Mouse (Mus musculus) layer of hippocampus, adult 9-11 months (tissue): ENCODE results near the gene Elp5.

Experiments
- DNase-seq: peaks from one replicate; pipeline ENCODE4 v3.0.0; 2022

Elp5 gene

DNA sequence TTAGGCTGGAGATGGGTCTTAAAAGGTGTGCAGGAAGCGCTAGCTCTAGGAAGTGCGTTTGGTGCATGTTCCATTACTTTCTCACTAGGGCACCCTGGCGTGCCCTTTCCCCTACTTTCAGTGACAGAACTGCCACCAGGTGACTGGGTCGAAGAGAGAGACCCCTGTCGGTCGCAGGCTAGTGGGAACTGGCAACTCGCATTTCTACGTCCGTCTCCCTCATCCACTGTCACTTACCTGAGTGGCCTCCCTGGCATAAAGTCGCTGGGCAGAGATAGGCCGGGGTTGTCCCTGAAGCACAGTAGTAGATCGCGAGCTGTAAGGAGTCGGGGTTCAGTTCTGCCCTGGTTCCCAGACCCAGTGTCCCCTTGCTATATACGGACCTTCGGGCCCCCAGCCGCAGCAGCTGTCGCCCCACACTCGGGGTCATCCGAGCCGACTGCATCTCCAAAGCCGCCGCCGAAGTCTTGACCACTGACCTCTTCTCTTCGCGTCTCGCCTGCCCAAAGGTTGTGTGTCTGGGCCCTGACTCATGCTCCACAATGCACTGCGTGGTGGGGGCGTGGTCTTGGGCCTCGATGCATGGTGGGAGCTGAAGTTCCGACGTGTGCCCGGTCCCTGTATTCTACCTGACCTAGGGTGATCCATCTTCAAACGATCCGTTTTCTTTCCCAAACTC is 32.7 kb upstream of the Elp5 start, which contains the start of gene Acadvl:
Acadvl (minus strand) TSS at position 532 of the 679 bp plus-strand sequence.
- DNase-seq: peak; percentile 92

DNA sequence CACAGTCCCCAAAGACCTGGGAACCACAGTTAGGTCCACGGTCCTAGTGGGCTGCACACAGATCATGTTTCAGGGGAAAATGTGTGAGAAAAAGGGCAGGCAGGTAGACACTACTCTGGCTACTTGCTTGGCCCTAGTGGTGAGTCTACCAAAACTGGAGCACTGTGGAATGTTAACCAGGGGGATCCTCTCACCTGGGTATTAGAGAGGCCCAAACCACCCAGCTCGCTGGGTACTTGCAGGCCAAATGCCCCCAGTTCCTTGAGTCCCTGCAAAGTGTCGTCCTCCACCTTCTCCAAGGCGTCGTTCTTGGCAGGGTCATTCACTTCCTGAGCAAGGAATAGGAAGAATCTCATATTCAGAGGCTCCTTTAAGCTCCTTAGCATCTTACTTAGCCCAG is 31.7 kb upstream of the Elp5 start:
- DNase-seq: no peak

DNA sequence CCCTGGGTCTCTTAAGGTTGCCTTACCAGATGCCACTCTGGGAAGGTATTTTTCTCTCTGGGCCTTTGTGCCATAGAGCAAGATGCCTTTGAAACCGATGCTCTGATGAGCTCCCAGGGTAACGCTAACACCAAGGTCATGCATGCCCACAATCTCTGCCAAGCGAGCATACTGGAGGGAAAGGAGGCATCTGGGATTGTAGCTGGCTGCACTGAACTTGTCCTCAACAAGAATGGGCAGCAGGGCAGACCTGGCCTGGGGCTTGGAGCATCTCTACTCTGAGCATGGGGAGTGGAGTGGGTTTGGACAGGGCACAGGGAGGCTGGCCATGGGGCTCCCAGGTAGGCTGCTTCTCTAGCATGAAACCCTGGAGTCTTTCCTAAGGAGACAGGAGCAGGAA is 31.1 kb upstream of the Elp5 start:
- no peak for DNase-seq

DNA sequence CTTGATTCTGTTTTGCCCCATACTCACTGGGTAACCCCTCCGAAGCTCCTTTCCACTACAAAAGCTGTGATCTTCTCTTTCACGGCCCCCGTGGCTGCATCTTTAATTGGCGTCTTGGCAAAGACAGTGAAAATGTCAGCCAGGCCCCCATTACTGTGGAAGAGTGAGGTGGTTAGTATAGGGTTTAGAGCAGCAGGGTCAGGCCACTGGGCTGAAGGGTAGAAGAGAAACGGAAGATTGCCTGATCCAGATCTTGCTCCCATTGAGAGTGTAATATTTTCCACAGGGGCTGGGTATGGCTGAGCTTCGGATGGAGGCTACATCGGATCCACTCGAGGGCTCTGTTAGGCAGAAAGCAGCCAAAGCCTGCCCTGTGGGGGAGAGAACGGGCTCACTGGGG is 30.6 kb upstream of the Elp5 start:
- no peak for DNase-seq

DNA sequence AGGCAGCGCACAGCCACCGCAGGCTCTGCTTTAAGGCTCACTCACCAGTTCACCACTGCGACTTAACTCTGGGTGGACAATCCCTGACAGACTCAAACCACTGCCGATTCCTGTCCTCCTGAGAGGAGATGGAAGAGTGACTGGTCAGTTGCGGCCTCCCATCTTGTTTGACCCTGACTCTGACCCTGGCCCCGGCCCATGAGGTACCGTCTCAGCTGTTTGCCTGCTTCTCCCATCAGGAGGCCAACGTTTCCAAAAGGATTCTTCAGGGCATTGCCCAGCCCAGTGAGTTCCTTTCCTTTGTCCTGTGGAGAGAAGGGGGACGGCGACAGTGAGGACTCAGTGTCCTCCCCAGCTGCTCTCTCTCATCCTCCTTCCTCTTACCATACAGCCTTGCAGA is 28.6 kb upstream of the Elp5 start:
- no peak for DNase-seq

DNA sequence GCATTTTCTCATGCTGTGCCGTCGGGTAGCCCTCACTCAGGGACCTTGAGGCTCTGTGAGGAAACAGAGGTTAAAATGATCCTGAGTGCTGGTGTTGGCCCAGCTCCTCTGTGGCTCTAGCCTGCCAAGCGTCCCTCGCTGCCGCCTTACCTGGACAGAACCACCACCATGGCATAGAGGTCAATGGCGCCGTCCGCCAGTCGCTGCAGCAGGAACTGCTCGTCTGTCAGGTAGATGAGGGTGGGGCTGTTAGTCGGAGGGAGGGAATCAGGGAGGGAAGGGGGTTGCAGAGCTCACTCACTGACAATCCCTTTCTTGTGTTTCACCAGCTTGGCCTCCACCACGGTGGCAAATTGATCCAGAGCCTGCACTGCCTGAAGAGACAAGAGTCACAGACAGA is 28.2 kb upstream of the Elp5 start:
- no peak for DNase-seq

DNA sequence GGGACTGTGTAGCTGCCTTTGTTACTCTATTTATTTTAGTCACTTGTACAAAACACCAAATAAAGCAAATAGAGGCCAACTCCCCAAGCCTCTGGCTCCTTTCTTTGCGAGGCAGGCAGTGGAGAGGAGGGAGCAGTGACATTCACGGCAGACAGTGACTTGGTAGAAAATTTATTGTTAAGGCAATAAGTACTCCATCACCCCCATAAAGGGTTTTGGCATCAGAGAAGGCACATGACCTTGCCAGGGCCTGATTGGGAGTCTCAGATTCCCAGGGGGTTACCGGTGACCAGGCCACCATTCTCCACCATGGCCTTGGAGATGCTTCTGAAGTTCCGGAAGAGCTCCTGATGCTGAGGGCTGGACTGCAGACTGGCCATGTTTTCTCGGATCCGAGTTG is 27.7 kb upstream of the Elp5 start:
- no peak for DNase-seq

DNA sequence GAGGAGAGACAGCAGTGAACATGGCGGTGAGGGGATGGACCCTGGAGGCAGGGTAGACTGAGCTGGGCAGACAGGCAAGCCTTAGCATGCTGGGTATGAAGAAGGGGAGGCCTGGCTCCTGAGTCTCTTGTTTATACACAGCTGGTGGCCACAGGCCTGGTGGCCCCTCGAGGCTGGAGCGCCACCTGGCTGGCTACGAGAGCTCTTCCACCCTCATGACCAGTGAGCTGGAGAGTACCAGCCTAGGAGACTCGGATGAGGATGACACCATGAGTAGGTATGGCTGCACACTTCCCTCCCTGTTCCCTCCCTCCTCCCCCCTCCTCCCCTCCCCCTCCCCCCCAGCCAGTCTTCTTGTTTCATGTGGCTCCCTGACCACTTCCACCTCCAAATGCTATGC is 23.2 kb upstream of the Elp5 start:
- no peak for DNase-seq

DNA sequence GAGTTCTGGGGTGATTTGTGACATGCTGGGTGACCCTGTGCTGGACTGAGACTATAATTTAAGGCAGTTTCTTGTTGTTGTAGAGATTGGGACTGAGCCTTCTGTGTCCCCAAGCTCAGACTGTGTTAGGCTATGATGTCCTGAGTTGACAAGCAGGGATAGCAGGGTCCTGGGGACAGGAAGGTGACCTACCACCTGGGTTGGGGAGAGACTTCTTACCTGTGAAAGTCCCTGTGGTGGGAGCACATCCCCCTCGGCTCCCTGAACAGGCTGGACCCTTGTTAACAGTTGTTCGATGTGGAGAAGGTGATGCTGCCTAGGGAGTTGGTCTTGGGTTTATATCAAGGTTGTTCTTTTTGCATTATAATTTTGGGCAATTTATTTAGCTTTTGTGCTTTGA is 20.2 kb upstream of the Elp5 start:
- DNase-seq: no peak

DNA sequence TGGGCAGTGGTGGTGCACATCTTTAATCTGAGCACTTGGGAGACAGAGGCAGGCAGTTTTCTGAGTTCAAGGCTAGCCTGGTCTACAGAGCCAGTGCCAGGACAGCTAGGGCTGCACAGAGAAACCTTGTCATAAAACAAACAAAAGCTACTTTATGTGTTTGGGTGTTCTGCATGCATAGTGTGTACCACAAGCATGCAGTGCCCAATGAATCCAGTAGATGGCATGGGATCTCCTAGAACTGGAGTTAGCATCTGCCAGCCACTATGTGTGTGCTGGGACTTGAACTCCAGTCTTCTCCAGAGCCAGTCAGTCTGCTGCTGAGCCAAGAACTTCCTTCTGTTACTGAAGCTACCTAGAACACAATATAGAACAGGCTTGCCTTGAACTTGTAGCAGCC is 19.5 kb upstream of the Elp5 start:
- DNase-seq: no peak

DNA sequence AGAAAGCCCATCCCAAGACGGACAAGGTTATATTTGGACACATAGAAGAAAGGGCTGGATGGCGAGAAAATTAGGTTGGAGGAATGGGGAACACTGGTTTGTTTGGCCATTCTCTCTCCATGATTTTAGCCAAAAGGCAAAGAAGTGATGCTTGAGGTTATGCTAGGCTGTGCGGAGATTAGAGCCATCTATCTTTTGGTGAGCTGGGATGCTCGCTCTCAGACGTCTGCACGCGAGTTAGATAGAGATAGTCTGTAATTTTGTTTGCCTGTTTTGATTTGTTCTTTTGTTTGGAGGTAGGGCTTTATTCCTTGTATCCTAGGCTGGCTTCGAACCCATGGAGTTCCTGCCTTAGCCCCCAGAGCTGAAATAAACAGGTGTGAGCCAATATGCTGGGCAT is 18.8 kb upstream of the Elp5 start:
- no peak for DNase-seq

DNA sequence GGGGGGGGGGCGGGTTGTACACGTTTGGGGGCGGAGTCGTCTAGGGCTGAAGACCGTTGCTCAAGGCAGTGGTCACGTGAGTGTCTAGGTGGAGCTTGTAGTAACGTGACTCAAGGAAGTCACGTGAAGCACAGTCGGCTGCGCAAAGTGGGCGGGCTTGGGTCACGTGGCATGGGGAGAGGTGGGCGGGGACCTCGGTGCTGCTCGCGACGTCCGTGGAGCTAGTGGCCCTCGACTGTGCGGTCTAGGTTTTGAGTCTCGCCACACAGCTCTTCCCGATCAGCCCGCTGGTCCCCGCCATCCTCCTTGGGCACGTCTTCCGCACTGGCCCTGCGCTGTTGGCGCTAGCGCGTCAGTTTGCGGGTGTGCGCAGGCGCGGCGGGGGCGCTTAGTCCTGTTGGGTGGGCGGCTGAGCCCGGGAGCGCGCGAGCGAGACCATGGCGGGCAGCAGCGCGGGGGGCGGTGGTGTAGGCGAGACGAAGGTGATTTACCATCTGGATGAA is 18.1 kb upstream of the Elp5 start, which contains the start of gene Dvl2:
Dvl2 (plus strand) TSS at position 200 of the 503 bp plus-strand sequence.
- DNase-seq: peak; percentile 97

DNA sequence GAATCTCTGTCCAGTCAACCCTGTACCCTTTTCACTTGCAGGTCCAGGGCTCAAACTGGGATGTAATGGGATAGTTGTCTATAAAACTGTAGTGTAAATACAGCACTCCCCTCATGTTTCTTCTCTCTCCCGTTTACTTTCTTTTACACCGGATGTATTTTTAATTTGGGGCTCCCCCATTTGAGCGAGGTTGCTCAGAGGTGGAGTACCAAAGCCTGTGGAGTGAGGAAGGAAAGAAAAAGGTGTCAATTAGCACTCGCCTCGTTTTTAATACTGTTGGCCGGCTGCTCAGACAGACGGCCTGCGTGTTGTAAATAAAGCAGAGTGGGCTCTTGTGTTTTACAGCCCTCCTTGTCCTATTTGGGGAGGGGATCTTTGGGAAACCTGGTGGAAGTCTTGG is 17.3 kb upstream of the Elp5 start:
- no peak for DNase-seq

DNA sequence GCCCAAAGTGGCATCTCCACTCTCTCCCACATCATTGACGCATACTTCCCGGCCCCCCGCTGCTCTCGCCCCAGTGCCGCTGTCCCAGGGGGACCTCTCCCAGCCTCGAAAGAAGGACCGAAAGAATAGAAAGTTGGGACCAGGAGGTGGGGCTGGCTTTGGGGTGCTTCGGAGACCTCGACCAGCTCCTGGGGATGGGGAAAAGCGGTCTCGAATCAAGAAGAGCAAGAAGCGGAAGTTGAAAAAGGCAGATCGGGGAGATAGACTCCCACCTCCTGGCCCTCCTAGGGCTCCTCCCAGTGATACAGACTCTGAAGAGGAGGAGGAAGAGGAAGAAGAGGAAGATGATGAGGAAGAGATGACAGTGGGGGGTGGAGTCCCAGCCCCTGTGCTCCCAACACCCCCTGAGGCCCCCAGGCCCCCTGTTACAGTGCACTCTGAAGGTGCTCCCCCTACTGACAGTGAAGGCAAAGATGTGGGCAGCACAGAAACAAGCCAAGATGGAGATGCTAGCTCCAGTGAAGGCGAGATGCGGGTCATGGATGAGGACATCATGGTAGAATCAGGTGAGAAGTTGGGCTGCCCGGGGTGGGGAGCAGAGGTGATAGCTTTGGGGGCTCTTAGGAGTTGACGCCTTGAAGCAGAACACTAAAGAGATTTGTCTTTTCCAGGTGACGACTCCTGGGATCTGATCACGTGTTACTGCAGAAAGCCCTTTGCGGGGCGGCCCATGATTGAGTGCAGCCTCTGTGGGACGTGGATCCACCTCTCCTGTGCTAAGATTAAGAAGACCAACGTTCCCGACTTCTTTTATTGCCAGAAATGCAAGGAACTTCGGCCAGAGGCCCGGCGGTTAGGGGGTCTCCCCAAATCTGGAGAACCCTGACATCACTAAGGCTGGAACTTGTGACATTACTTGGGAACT is 16.5 kb upstream of the Elp5 start:
- no peak for DNase-seq

DNA sequence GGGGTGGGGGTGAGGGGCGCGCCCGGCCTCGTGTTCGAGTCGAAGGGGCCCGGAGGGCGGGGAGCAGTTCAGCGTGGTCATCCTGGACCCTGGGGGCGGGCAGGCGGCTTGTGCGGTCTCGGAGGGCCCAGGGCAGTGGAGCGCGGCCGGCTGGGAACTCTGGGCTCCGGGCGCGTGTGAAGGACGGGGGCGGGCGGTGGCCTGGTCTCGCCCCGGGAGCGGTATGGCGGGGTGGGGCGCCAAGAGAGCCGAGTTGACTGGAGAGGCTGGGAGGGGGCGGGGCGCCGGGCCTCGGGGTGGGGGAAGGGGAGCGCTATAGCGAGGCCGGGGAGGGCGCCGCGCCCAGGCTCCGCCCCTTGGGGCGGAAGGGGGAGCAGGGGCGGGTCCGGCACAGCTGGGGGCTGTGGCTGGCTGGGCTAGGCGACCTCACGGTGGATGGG is 14.8 kb upstream of the Elp5 start:
- DNase-seq: peak; percentile 84

DNA sequence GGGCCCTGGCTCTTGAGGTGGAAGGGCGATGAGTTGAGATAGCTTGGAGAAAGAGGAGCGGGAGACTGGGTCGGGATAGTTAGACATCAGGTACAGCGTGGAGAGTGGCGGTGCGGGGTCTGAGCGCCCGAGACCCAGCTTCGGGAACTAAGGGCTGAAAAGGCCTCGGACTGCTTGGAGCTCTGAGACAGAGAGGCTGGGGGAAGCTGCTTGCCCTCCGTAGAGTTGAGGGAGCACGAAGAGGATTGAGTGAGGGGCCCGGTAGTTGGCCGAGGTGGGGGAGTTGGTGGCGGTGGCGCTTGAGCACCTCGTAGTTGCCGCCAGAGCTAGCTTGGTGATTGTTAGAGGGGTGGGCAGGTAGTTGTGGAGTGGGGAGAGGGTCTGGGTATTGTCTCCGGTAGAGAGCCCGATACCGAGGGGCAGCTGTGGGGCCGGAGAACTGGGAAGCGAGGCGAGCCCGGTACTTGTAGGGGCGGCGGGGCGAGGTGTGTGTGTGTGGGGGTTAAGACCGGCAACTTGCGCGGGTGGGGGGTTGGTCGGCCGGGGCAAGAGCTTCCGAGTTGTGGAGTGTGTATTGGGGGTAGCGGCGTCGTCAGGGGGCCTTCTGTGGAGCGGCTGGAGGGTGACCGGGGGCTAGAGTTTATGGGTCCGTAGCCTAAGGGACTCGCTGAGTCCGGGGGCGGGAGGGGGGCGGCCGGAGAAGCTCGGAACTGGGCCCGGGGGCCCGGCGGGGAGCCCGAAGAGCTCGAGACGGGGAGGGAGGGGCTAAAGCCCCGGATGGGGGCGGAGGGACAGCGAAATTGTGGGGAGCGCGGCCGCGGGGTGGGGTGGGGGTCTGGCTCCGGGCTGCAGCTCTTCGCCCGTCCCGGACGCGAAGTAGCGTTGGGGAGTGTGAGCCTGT is 14.1 kb upstream of the Elp5 start:
- DNase-seq: no peak

DNA sequence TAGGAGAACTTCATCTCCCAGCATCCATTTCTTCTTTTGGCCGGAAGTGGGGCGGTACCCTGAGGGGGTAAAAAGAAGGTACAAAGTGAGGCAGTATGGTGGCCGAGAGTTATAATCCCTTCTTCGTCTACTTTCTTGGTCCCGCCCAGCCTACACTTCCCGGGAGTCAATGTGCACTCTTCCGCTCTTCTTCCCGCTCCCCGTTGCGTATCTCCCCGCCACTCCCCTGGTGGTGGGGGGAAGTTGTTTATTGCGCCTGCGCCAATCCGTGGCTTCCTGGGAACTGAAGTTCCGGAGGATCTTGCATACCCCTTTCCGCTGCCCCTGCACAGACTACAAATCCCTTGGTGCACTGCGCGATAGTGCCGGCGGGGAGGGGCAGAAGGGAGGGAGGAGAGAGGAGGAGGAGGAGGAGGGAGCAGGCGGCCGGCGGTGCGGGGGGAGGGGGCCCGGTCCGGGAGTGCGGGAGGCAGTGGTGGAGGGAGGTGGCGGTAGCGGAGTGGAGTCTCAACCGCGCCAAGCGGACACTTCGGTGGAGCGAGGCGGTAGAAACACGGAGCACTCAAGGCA is 13.2 kb upstream of the Elp5 start, which contains the start of gene Phf23:
Phf23 (plus strand) TSS at position 387 of the 570 bp plus-strand sequence.
- peak; percentile 99 for DNase-seq

DNA sequence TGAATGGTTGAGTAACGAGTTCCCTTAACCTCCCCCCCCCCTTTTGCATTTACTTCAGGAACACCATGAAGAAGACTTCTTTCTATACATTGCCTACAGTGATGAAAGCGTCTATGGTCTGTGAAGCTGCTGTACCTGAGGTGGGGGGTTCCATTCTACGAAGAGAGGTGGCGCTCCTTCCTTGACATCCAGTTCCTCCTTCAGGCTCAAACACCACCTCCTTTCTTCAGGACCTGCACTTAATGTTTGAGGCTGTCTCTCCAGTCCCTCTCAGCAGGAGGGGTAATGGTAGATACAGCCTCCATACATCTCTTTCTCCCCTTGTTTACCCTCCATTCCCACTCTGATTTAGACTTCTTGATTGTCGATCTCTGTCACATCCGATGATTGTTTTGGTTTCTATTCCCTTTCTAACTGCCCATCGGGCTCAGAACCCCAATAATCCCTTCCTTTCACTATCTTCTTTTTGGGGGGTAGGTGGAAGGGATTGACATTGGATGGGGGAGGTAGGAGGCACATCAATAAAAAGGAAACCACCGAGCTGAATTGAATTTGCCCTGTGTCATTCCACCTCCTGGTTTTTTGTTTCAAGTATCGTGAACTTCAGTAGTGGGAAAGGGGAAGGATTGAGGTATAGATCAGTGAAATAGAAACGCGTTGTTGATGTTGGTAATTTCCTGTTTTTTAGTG is 12.2 kb upstream of the Elp5 start:
- DNase-seq: no peak

DNA sequence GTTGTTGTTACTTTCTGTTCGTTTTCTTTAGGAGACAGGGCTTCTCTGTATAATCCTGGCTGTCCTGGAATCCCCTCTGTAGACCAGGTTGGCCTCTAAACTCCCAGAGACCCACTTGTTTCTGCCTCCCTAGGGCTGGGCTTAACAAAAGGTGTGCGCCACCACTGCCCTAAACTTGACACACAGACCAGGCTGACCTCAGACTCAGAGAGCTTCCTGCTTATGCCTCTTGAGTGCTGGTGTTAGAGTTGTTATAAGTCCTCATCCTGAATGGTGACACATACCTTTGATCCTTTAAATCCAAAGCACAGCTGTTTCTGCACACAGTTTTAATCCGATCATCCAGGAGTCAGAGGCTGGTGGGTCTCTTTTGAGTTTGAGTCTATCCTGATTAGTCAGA is 10.6 kb upstream of the Elp5 start:
- no peak for DNase-seq

DNA sequence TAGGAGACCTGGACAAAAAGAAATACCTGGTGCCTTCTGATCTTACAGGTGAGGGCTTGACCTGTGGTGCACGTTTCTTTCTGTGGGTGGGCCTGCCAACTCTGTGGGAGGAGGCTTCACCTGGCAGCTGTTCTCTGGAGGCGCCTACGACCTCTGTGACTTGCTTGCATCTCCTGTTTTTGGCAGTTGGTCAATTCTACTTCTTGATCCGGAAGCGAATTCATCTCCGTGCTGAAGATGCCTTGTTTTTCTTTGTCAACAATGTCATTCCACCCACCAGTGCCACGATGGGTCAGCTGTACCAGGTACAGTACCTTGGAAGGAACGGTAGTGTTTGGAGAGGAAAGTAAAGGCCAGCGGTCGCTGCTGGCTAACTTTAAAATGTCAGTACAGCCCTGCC is 10.1 kb upstream of the Elp5 start:
- DNase-seq: no peak

DNA sequence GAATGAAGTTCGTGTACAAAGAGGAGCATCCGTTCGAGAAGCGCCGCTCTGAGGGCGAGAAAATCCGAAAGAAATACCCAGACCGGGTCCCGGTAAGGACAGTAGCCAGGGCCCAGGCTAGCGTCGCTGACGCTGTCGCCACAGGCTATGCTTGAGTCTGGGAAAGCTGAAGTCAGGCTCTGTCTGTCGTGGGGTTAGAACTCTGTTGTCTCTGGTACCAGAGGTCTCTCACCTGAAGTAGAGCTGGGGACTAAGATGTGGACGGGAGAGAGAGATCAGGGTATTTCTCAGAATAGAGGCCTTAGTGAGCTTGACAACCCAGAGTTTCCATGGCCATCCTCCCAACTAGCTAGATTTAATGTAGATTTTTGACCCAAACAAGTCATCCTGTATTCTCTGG is 9.4 kb upstream of the Elp5 start:
- DNase-seq: no peak
